Mouse (Mus musculus) MEL (cell line): ENCODE measurements around the gene Gm21885. TPM values are rescaled to one million over a fixed set of nuclear protein-coding genes. Genes with fewer than 3 reads are reported as not detected.

Source experiments
- DNase-seq: peaks from one replicate; pipeline ENCODE4 v3.0.0; 2011; ENCODE audit warnings: low read depth, low spot score
- H3K27ac ChIP-seq: 2 replicates; pipeline ENCODE4 v1.5.1; 2012; ENCODE audit warnings: low read depth, mild to moderate bottlenecking, control low read depth, low read length, moderate library complexity; ENCODE audit not compliant: control insufficient read depth
- H3K27me3 ChIP-seq, 2 experiments: fragments of 150-350 bp in 1 of 2; sonication (generic) in 1 of 2; 2 replicates each; pipeline ENCODE4 v1.6.1; 2012; ENCODE audit warnings: low read length in 2 of 2, mild to moderate bottlenecking in 2 of 2, improper control_type of control experiment in 1 of 2, moderate library complexity in 1 of 2; ENCODE audit not compliant: insufficient read depth in 2 of 2, control insufficient read depth in 1 of 2
- H3K36me3 ChIP-seq, 2 experiments: 2 replicates each; pipeline ENCODE4 v1.6.1; 2012 to 2014; ENCODE audit warnings: low read length in 2 of 2, improper control_type of control experiment in 1 of 2, inconsistent platforms in 1 of 2, mild to moderate bottlenecking in 1 of 2; ENCODE audit not compliant: insufficient read depth in 2 of 2, control insufficient read depth in 1 of 2
- H3K4me1 ChIP-seq, 2 experiments: fragments of 150-350 bp in 1 of 2; sonication (generic) in 1 of 2; 2 replicates each; pipeline ENCODE4 v1.6.1; 2012; ENCODE audit warnings: low read length in 2 of 2, improper control_type of control experiment in 1 of 2, mild to moderate bottlenecking in 1 of 2; ENCODE audit not compliant: insufficient read depth in 2 of 2, control insufficient read depth in 1 of 2
- H3K4me3 ChIP-seq, 2 experiments: fragments of 150-350 bp in 1 of 2; sonication (generic) in 1 of 2; 2 replicates each; pipeline ENCODE4 v1.5.1; 2012; ENCODE audit warnings: low read depth in 2 of 2, low read length in 2 of 2, mild to moderate bottlenecking in 2 of 2, moderate library complexity in 2 of 2, control low read depth in 1 of 2, improper control_type of control experiment in 1 of 2; ENCODE audit not compliant: control insufficient read depth in 1 of 2, insufficient read depth in 1 of 2
- H3K79me2 ChIP-seq: 2 replicates; pipeline ENCODE4 v1.6.1; 2012; ENCODE audit warnings: mild to moderate bottlenecking, low read length, moderate library complexity; ENCODE audit not compliant: control insufficient read depth, poor library complexity, insufficient read depth
- H3K9ac ChIP-seq: 2 replicates; pipeline ENCODE4 v1.6.1; 2012; ENCODE audit warnings: low read depth, mild to moderate bottlenecking, control low read depth, low read length, moderate library complexity; ENCODE audit not compliant: control insufficient read depth, poor library complexity, severe bottlenecking
- H3K9me3 ChIP-seq: fragments of 150-350 bp; sonication (generic); replicated peaks from 2 replicates; pipeline ENCODE4 v1.6.1; 2012; ENCODE audit warnings: mild to moderate bottlenecking, low read length, improper control_type of control experiment, moderate library complexity; ENCODE audit not compliant: insufficient read depth
- BHLHE40 ChIP-seq: IDR thresholded peaks from 2 replicates; pipeline ENCODE4 v1.6.1; 2012; ENCODE audit warnings: low read depth, mild to moderate bottlenecking, inconsistent platforms, low read length, improper control_type of control experiment, borderline replicate concordance
- CHD1 ChIP-seq: IDR thresholded peaks from 2 replicates; pipeline ENCODE4 v1.6.1; 2012; ENCODE audit warnings: low read depth, mild to moderate bottlenecking, inconsistent platforms, low read length, improper control_type of control experiment
- CTCF ChIP-seq, 3 experiments: IDR thresholded peaks in 2 of 3; conservative IDR thresholded peaks in 1 of 3; 2 replicates each; pipeline ENCODE4 v1.5.1; 2011 to 2012; ENCODE audit warnings: low read length in 3 of 3, low read depth in 2 of 3, mild to moderate bottlenecking in 2 of 3, improper control_type of control experiment in 1 of 3, inconsistent platforms in 1 of 3, mixed read lengths in 1 of 3, moderate library complexity in 1 of 3; ENCODE audit not compliant: control insufficient read depth in 1 of 3, insufficient read depth in 1 of 3, poor library complexity in 1 of 3, severe bottlenecking in 1 of 3
- E2F4 ChIP-seq: IDR thresholded peaks from 2 replicates; pipeline ENCODE4 v1.6.1; 2011; ENCODE audit warnings: low read depth, low read length, improper control_type of control experiment, borderline replicate concordance
- ELF1 ChIP-seq: IDR thresholded peaks from 2 replicates; pipeline ENCODE4 v1.6.1; 2014; ENCODE audit warnings: low read depth, mild to moderate bottlenecking, inconsistent platforms, low read length, improper control_type of control experiment, moderate library complexity
- ETS1 ChIP-seq: IDR thresholded peaks from 2 replicates; pipeline ENCODE4 v1.6.1; 2012; ENCODE audit warnings: low read depth, mild to moderate bottlenecking, inconsistent platforms, low read length, improper control_type of control experiment, moderate library complexity
- HCFC1 ChIP-seq: IDR thresholded peaks from 2 replicates; pipeline ENCODE4 v1.6.1; 2012; ENCODE audit warnings: low read depth, mild to moderate bottlenecking, inconsistent platforms, low read length, improper control_type of control experiment, moderate library complexity
- KAT2A ChIP-seq: conservative IDR thresholded peaks from 2 replicates; pipeline ENCODE4 v1.6.1; 2012; ENCODE audit warnings: low read depth, low read length, improper control_type of control experiment, inconsistent platforms
- MAX ChIP-seq: IDR thresholded peaks from 2 replicates; pipeline ENCODE4 v1.6.1; 2011; ENCODE audit warnings: low read length, improper control_type of control experiment
- MXI1 ChIP-seq: IDR thresholded peaks from 2 replicates; pipeline ENCODE4 v1.6.1; 2011; ENCODE audit warnings: mild to moderate bottlenecking, low read depth, low read length, improper control_type of control experiment
- MYB ChIP-seq: IDR thresholded peaks from 2 replicates; pipeline ENCODE4 v1.6.1; 2011; ENCODE audit warnings: mild to moderate bottlenecking, low read depth, low read length, improper control_type of control experiment
- MYC ChIP-seq: IDR thresholded peaks from 2 replicates; pipeline ENCODE4 v1.6.1; 2011; ENCODE audit warnings: low read depth, mild to moderate bottlenecking, low read length, improper control_type of control experiment, moderate library complexity
- NELFE ChIP-seq: IDR thresholded peaks from 2 replicates; pipeline ENCODE4 v1.6.1; 2011; ENCODE audit warnings: low read depth, low read length, improper control_type of control experiment
- NRF1 ChIP-seq: IDR thresholded peaks from 2 replicates; pipeline ENCODE4 v1.6.1; 2014; ENCODE audit warnings: low read depth, mild to moderate bottlenecking, inconsistent platforms, low read length, improper control_type of control experiment, moderate library complexity; ENCODE audit not compliant: poor library complexity, insufficient read depth, severe bottlenecking
- POLR2A ChIP-seq, 2 experiments: IDR thresholded peaks; 2 replicates each; pipeline ENCODE4 v1.6.1; 2011 to 2012; ENCODE audit warnings: low read length in 2 of 2, mild to moderate bottlenecking in 2 of 2, control low read depth in 1 of 2, improper control_type of control experiment in 1 of 2, low read depth in 1 of 2, moderate library complexity in 1 of 2; ENCODE audit not compliant: control insufficient read depth in 1 of 2, insufficient read depth in 1 of 2, poor library complexity in 1 of 2
- RAD21 ChIP-seq: IDR thresholded peaks from 2 replicates; pipeline ENCODE4 v1.6.1; 2011; ENCODE audit warnings: mild to moderate bottlenecking, low read depth, low read length, improper control_type of control experiment
- SIN3A ChIP-seq: IDR thresholded peaks from 2 replicates; pipeline ENCODE4 v1.6.1; 2012; ENCODE audit warnings: low read length, improper control_type of control experiment, inconsistent platforms
- SMC3 ChIP-seq: IDR thresholded peaks from 2 replicates; pipeline ENCODE4 v1.6.1; 2011; ENCODE audit warnings: low read depth, low read length, improper control_type of control experiment
- TAL1 ChIP-seq: IDR thresholded peaks from 2 replicates; pipeline ENCODE4 v1.6.1; 2012; ENCODE audit warnings: mild to moderate bottlenecking, inconsistent platforms, low read length, moderate library complexity, mixed read lengths
- TBP ChIP-seq: IDR thresholded peaks from 2 replicates; pipeline ENCODE4 v1.8.0; 2011; ENCODE audit warnings: low read depth, low read length, improper control_type of control experiment
- USF2 ChIP-seq, 2 experiments: IDR thresholded peaks; 2 replicates each; pipeline ENCODE4 v1.6.1; 2011 to 2012; ENCODE audit warnings: improper control_type of control experiment in 2 of 2, low read length in 2 of 2, borderline replicate concordance in 1 of 2, inconsistent platforms in 1 of 2, low read depth in 1 of 2, mild to moderate bottlenecking in 1 of 2; ENCODE audit not compliant: insufficient read depth in 1 of 2
- ZC3H11A ChIP-seq: IDR thresholded peaks from 2 replicates; pipeline ENCODE4 v1.6.1; 2012; ENCODE audit warnings: low read depth, mild to moderate bottlenecking, inconsistent platforms, low read length, improper control_type of control experiment
- ZKSCAN1 ChIP-seq: IDR thresholded peaks from 2 replicates; pipeline ENCODE4 v1.6.1; 2012; ENCODE audit warnings: low read depth, mild to moderate bottlenecking, inconsistent platforms, low read length, improper control_type of control experiment, moderate library complexity
- ZMIZ1 ChIP-seq: IDR thresholded peaks from 2 replicates; pipeline ENCODE4 v1.6.1; 2012; ENCODE audit warnings: low read depth, mild to moderate bottlenecking, inconsistent platforms, low read length, improper control_type of control experiment, moderate library complexity
- ZNF384 ChIP-seq: IDR thresholded peaks from 2 replicates; pipeline ENCODE4 v1.6.1; 2012; ENCODE audit warnings: low read depth, mild to moderate bottlenecking, inconsistent platforms, low read length, improper control_type of control experiment
- polyA plus RNA-seq, 2 experiments: library from polyadenylated mRNA; stranded (reverse) in 1 of 2; unstranded in 1 of 2; fragments of >175 nt in 1 of 2; fragments of >200 nt in 1 of 2; gene quantifications; 2 replicates each; pipeline versions ENCODE4 v1.2.1 to v1.2.4; 2012; ENCODE audit warnings: low replicate concordance in 2 of 2, low read depth in 1 of 2; ENCODE audit not compliant: insufficient read length in 2 of 2, insufficient read depth in 1 of 2, missing spikeins in 1 of 2
- total RNA-seq: library from RNA; depleted of rRNA; stranded (reverse); fragments of 300-350 nt; gene quantifications from 2 replicates; pipeline ENCODE4 v1.2.3, GENCODE M21; 2012

Gm21885 gene
- total and polyA plus RNA-seq, 3 experiments: 0.74 TPM; not detected in 2

- Histone ChIP-seq H3K36me3 (peaks cover 0 to 14% of the 10 kb centered on the region in 2 experiments; a peak in 2 of 4 replicates), H3K9ac (no peak overlapping the region), H3K79me2 (no peaks in the 10 kb centered on the region), H3K4me3 (no peak overlapping the region), H3K27ac (no peak overlapping the region), H3K9me3 (no peaks in the 10 kb centered on the region), H3K27me3 (no peaks in the 10 kb centered on the region), H3K4me1 (peaks cover 0 to 16% of the 10 kb centered on the region in 2 experiments; a peak in 3 of 4 replicates)
- DNase-seq: no peak
- TF ChIP-seq HCFC1: no peak
These were observed 6.4 kb upstream of the Gm21885 start for GRCm38 (mm10) chr11:94275226-94275625.

DNA sequence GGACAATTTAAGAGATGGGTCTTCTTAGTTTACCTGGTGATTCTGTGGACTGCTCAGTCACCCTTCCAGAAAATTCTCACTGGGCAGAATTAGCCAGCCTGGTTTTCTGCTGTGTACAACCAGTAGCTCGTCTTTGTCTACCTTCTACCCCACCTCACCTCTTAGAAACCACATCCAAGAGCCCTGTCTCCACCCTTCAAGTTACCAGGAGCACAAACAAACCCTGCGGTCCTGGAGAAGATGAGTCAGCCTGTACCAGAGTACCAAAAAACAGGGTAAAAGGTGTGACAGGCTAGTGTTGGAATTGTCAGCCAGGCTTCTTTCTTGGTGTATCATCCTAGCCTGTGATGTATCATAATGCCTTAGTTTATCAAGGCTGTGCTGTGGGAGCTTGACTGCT, 6.0 kb upstream of the Gm21885 start:
- Histone ChIP-seq H3K27me3 (no peaks in the 10 kb centered on the region), H3K36me3 (peaks cover 0 to 14% of the 10 kb centered on the region in 2 experiments; a peak in 2 of 4 replicates), H3K79me2 (no peaks in the 10 kb centered on the region), H3K9me3 (no peaks in the 10 kb centered on the region), H3K9ac (no peak overlapping the region), H3K27ac (no peak overlapping the region), H3K4me3 (no peak overlapping the region), H3K4me1 (peaks cover 0 to 16% of the 10 kb centered on the region in 2 experiments; a peak in 3 of 4 replicates)
- TF ChIP-seq ZNF384: no peak
- no peak for TF ChIP-seq ETS1
- no peak for TF ChIP-seq CHD1
- no peak for TF ChIP-seq E2F4
- no peak for TF ChIP-seq MAX
- no peak for TF ChIP-seq NRF1
- no peak for TF ChIP-seq MYC
- TF ChIP-seq POLR2A (IDR thresholded peaks at IDR 0.05; ENCODE audit: control insufficient read depth in 1 of 2, insufficient read depth in 1 of 2, low read depth in 1 of 2, low read length in 2 of 2, poor library complexity in 1 of 2): no peak
- no peak for TF ChIP-seq TBP
- TF ChIP-seq ZMIZ1: no peak
- no peak for TF ChIP-seq NELFE
- TF ChIP-seq CTCF (IDR thresholded peaks at IDR 0.05 in 2 of 3, conservative IDR thresholded peaks at IDR 0.05 in 1 of 3; ENCODE audit: control insufficient read depth in 1 of 3, insufficient read depth in 1 of 3, low read depth in 2 of 3, low read length in 3 of 3, poor library complexity in 1 of 3, severe bottlenecking in 1 of 3): no peak
- no peak for TF ChIP-seq ZKSCAN1
- no peak for TF ChIP-seq SIN3A
- DNase-seq: no peak

DNA sequence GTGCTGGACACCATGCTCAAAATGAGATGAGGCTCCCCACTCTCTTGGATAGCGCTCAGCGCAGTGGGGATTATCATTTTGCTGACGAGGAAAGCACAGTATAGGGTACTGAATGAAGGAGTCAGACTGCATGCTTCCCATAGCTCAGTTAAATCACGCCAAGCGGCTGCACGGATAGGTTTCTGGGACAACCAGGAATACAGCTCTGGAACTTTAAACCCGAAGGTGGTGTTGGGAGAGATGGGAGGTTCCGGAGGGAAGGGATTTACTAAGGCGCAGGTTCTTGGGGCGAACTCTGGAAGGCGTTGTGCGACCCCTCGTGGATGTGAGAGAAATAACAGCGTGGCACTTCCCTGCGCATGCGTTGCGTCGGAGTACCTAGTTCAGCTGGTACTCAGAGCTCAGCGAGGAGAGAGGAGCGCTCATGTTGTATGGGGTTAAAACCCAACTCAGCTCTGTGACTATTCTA, 4.8 kb upstream of the Gm21885 start:
- DNase-seq: peak; percentile 96
- Histone ChIP-seq H3K9ac (peak overlapping the region; percentile 50), H3K9me3 (no peaks in the 10 kb centered on the region), H3K27me3 (no peaks in the 10 kb centered on the region), H3K4me1 (peaks cover 0 to 7% of the 10 kb centered on the region in 2 experiments; a peak in 3 of 4 replicates), H3K4me3 (peak overlapping the region; percentile 56 to 83), H3K79me2 (no peaks in the 10 kb centered on the region), H3K36me3 (peaks cover 0 to 6% of the 10 kb centered on the region in 2 experiments; a peak in 2 of 4 replicates), H3K27ac (no peak overlapping the region)
- TF ChIP-seq ZC3H11A (peak; percentile 92), ELF1 (no peak), RAD21 (peak; percentile 98), POLR2A (IDR thresholded peaks at IDR 0.05; ENCODE audit: control insufficient read depth in 1 of 2, insufficient read depth in 1 of 2, low read depth in 1 of 2, low read length in 2 of 2, poor library complexity in 1 of 2) (peak in 1 of 2 experiments; percentile 29; a peak in 1 of 4 replicates), ZNF384 (no peak), USF2 (IDR thresholded peaks at IDR 0.05; ENCODE audit: borderline replicate concordance in 1 of 2, insufficient read depth in 1 of 2, low read depth in 1 of 2, low read length in 2 of 2) (no peak), CHD1 (no peak), TAL1 (no peak), BHLHE40 (no peak), CTCF (IDR thresholded peaks at IDR 0.05 in 2 of 3, conservative IDR thresholded peaks at IDR 0.05 in 1 of 3; ENCODE audit: control insufficient read depth in 1 of 3, insufficient read depth in 1 of 3, low read depth in 2 of 3, low read length in 3 of 3, poor library complexity in 1 of 3, severe bottlenecking in 1 of 3) (peak in 2 of 3 experiments; percentile 97 to 98; a peak in 5 of 6 replicates), SMC3 (peak; percentile 97), ZKSCAN1 (no peak), MYB (no peak), KAT2A (no peak), MXI1 (peak; percentile 71), MAX (peak; percentile 87)
